Mouse (Mus musculus) midbrain, embryonic 15.5 days (tissue): ENCODE data around the gene Uckl1. TPM values are rescaled to one million over a fixed set of nuclear protein-coding genes. Genes with fewer than 3 reads are reported as not detected.

ENCODE experiments used
- ATAC-seq: fragments of 200-750 bp; cut with Nextera tagmentation; replicated peaks from 2 replicates; pipeline ENCODE4 v1.8.0; 2017; ENCODE audit warnings: moderate TSS enrichment
- H3K27ac ChIP-seq: fragments of 300-500 bp; sonication (generic); 2 replicates; pipeline ENCODE4 v1.5.1; 2015; ENCODE audit warnings: mild to moderate bottlenecking, inconsistent platforms
- H3K27me3 ChIP-seq: fragments of 300-500 bp; sonication (generic); replicated peaks from 2 replicates; pipeline ENCODE4 v1.6.1; 2015; ENCODE audit warnings: inconsistent platforms
- H3K36me3 ChIP-seq: fragments of 300-500 bp; sonication (generic); replicated peaks from 2 replicates; pipeline ENCODE4 v1.6.1; 2015; ENCODE audit warnings: inconsistent platforms
- H3K4me1 ChIP-seq: fragments of 300-500 bp; sonication (generic); 2 replicates; pipeline ENCODE4 v1.6.1; 2015; ENCODE audit warnings: inconsistent platforms
- H3K4me2 ChIP-seq: fragments of 300-500 bp; sonication (generic); 2 replicates; pipeline ENCODE4 v1.6.1; 2015; ENCODE audit warnings: inconsistent platforms, mild to moderate bottlenecking, moderate library complexity
- H3K4me3 ChIP-seq: fragments of 300-500 bp; sonication (generic); 2 replicates; pipeline ENCODE4 v1.5.1; 2015; ENCODE audit warnings: mild to moderate bottlenecking, inconsistent platforms
- H3K9ac ChIP-seq: fragments of 300-500 bp; sonication (generic); 2 replicates; pipeline ENCODE4 v1.6.1; 2015; ENCODE audit warnings: mild to moderate bottlenecking, inconsistent platforms
- H3K9me3 ChIP-seq: fragments of 300-500 bp; sonication (generic); 2 replicates; pipeline ENCODE4 v1.6.1; 2016; ENCODE audit warnings: inconsistent platforms
- WGBS: fragments of 180-500 bp; shearing (Covaris S2); methylation state at CpG from one replicate; pipeline ENCODE4 v1.1.7; 2015; ENCODE audit warnings: mixed read lengths; 5-methylcytosine and 5-hydroxymethylcytosine counted together
- microRNA-seq: library from miRNA; unstranded; fragments of <30 nt; microRNA quantifications from one replicate; pipeline ENCODE4, GENCODE M21; 2016
- polyA plus RNA-seq: library from polyadenylated mRNA; unstranded; fragments of >200 nt; fragmentation: Nextera tagmentation; extraction: Ambion mirVana; gene quantifications from 2 replicates; pipeline ENCODE4 v1.2.1, GENCODE M21; 2015

Uckl1 gene
- polyA plus RNA-seq, 1 experiment from 2014 or later = 77.2 TPM

- H3K36me3 ChIP-seq = peaks cover 15% of the 10 kb centered on the region
- H3K27me3 ChIP-seq = no peaks in the 10 kb centered on the region
- H3K4me3 ChIP-seq = peak overlapping the region; percentile 98
- no peaks in the 10 kb centered on the region for H3K9me3 ChIP-seq
- H3K9ac ChIP-seq = peak overlapping the region; percentile 95
- no peak for ATAC-seq
- H3K4me2 ChIP-seq = peak overlapping the region; percentile 64
- H3K27ac ChIP-seq = peak overlapping the region; percentile 99
- H3K4me1 ChIP-seq = peaks cover 42% of the 10 kb centered on the region
- WGBS = under 1% methylated on average over 17 of the region's 17 CpGs
These were observed 63.8 kb downstream of the Uckl1 start for GRCm38 (mm10) chr2:181520936-181521227.

GRCm38 (mm10) chr2:181520118-181520935 is 64.4 kb downstream of the Uckl1 start, which contains the start of gene Dnajc5:
Dnajc5 (plus strand) TSS chr2:181520485.
- Histone ChIP-seq H3K4me3 (peak within 1 kb of the TSS; percentile 98), H3K27ac (peak within 1 kb of the TSS; percentile 99), H3K4me2 (peak within 1 kb of the TSS; percentile 64), H3K27me3 (no peaks in the 10 kb centered on the region), H3K9me3 (no peaks in the 10 kb centered on the region), H3K4me1 (peaks cover 42% of the 10 kb centered on the region), H3K9ac (peak within 1 kb of the TSS; percentile 95), H3K36me3 (peaks cover 18% of the 10 kb centered on the region)
- ATAC-seq = peak; percentile 97
- under 1% methylated on average over 73 of the region's 74 CpGs for WGBS

GRCm38 (mm10) chr2:181519201-181519600 is 65.5 kb downstream of the Uckl1 start:
- H3K9ac ChIP-seq = peak overlapping the region; percentile 95

More at GRCm38 (mm10) chr2:181519201-181519600, 65.5 kb downstream of the Uckl1 start:
- H3K36me3 ChIP-seq = peaks cover 23% of the 10 kb centered on the region
- H3K27me3 ChIP-seq = no peaks in the 10 kb centered on the region
- 77% methylated on average over 3 of the region's 3 CpGs for WGBS
- H3K4me2 ChIP-seq = peak overlapping the region; percentile 64
- peaks cover 37% of the 10 kb centered on the region for H3K4me1 ChIP-seq
- ATAC-seq = no peak
- H3K4me3 ChIP-seq = peak overlapping the region; percentile 98
- H3K27ac ChIP-seq = peak overlapping the region; percentile 99
- no peaks in the 10 kb centered on the region for H3K9me3 ChIP-seq

Small RNA genes lying within 50 kb of the gene (microRNA-seq; reads per million reads assigned to microRNA genes)
- not detected for gene Mir7006

Other genes with a start within 250 kb of the Uckl1 start
- gene Zgpat, start 220.0 kb downstream of the Uckl1 start, polyA plus RNA-seq = 96.4 and 103 TPM in 2 replicates
- 96.4 and 99.7 TPM in 2 replicates for gene Arfrp1, start 219.5 kb downstream of the Uckl1 start, polyA plus RNA-seq
- gene Lime1, start 204.8 kb downstream of the Uckl1 start, polyA plus RNA-seq = 66.3 and 71.4 TPM in 2 replicates
- 23.8 and 26.0 TPM in 2 replicates for gene Zbtb46, start 125.5 kb downstream of the Uckl1 start, polyA plus RNA-seq
- 0.09 and 0.12 TPM in 2 replicates for gene Abhd16b, start 91.7 kb downstream of the Uckl1 start, polyA plus RNA-seq
- 117 TPM in 2 replicates for gene Tpd52l2, start 87.8 kb downstream of the Uckl1 start, polyA plus RNA-seq
- gene Dnajc5, start 64.4 kb downstream of the Uckl1 start, polyA plus RNA-seq = 291 and 297 TPM in 2 replicates
- gene Prpf6, start 7.0 kb upstream of the Uckl1 start, polyA plus RNA-seq = 68.4 and 69.0 TPM in 2 replicates
- gene Zfp512b, start 7.9 kb upstream of the Uckl1 start, polyA plus RNA-seq = 97.1 and 111 TPM in 2 replicates
- 232 and 239 TPM in 2 replicates for gene Samd10, start 14.3 kb upstream of the Uckl1 start, polyA plus RNA-seq
- not detected in 2 replicates for gene Gm29797, start 72.1 kb upstream of the Uckl1 start, polyA plus RNA-seq
- gene Sox18, start 86.7 kb upstream of the Uckl1 start, polyA plus RNA-seq = 18.3 and 19.7 TPM in 2 replicates
- 52.2 and 54.5 TPM in 2 replicates for gene Tcea2, start 95.4 kb upstream of the Uckl1 start, polyA plus RNA-seq
- gene Rgs19, start 109.1 kb upstream of the Uckl1 start, polyA plus RNA-seq = 65.4 and 67.3 TPM in 2 replicates
- gene Lkaaear1, start 113.5 kb upstream of the Uckl1 start, polyA plus RNA-seq = not detected in 2 replicates
- gene Oprl1, start 130.1 kb upstream of the Uckl1 start, polyA plus RNA-seq = 106 and 107 TPM in 2 replicates
- 22.0 and 24.6 TPM in 2 replicates for gene Myt1, start 178.4 kb upstream of the Uckl1 start, polyA plus RNA-seq